Mouse (Mus musculus): ENCODE measurements at regions not wholly inside any gene's neighbourhood (a gene's known extent, or its start where the extent isn't known, plus 50 kb on each side); places are given as distances from the start of the nearest gene placed in this dataset.
"Not testable (repeated sequence)": the region's sequence is repeated elsewhere in the genome, so short reads cannot be mapped to it uniquely, and the experiment has no call there.

- no peak for DNase-seq (ENCODE audit: low spot score)
These were observed 94.9 kb downstream of the Plppr4 start for GRCm38 (mm10) chr3:117265790-117266189.

GRCm38 (mm10) chr3:117247833-117248232 is 112.8 kb downstream of the Plppr4 start:
- no peak for DNase-seq (ENCODE audit: low spot score)

GRCm38 (mm10) chr3:117241810-117242209 is 118.9 kb downstream of the Plppr4 start:
- no peak for DNase-seq (ENCODE audit: low spot score)

GRCm38 (mm10) chr3:117226616-117227015 is 134.1 kb downstream of the Plppr4 start:
- no peak for DNase-seq (ENCODE audit: low spot score)

- no peak for DNase-seq (ENCODE audit: low spot score)
These were observed 135.6 kb downstream of the Plppr4 start for GRCm38 (mm10) chr3:117225041-117225440.

- no peak for DNase-seq (ENCODE audit: low spot score)
These were observed 142.7 kb downstream of the Plppr4 start for GRCm38 (mm10) chr3:117217952-117218351.

GRCm38 (mm10) chr3:117191903-117192302 is 168.8 kb downstream of the Plppr4 start:
- no peak for DNase-seq (ENCODE audit: low spot score)

- no peak for DNase-seq (ENCODE audit: low spot score)
These were observed 171.7 kb downstream of the Plppr4 start for GRCm38 (mm10) chr3:117188782-117189500.

- no peak for DNase-seq (ENCODE audit: low spot score)
These were observed 177.0 kb downstream of the Plppr4 start for GRCm38 (mm10) chr3:117183654-117184184.

- no peak for DNase-seq (ENCODE audit: low spot score)
These were observed 190.9 kb downstream of the Plppr4 start for GRCm38 (mm10) chr3:117169740-117170139.

GRCm38 (mm10) chr3:117163046-117163445 is 194.3 kb upstream of the Palmd start:
- DNase-seq (ENCODE audit: low spot score): no peak

GRCm38 (mm10) chr3:117160689-117161088 is 191.9 kb upstream of the Palmd start:
- not testable (repeated sequence) for DNase-seq (ENCODE audit: low spot score)

GRCm38 (mm10) chr3:117155274-117155673 is 186.5 kb upstream of the Palmd start:
- no peak for DNase-seq (ENCODE audit: low spot score)

- no peak for DNase-seq (ENCODE audit: low spot score)
These were observed 184.3 kb upstream of the Palmd start for GRCm38 (mm10) chr3:117153011-117153473.

- no peak for DNase-seq (ENCODE audit: low spot score)
These were observed 183.6 kb upstream of the Palmd start for GRCm38 (mm10) chr3:117152414-117152813.

- no peak for DNase-seq (ENCODE audit: low spot score)
These were observed 178.6 kb upstream of the Palmd start for GRCm38 (mm10) chr3:117147414-117147813.

GRCm38 (mm10) chr3:117139835-117140234 is 171.0 kb upstream of the Palmd start:
- no peak for DNase-seq (ENCODE audit: low spot score)

GRCm38 (mm10) chr3:117138720-117139119 is 169.9 kb upstream of the Palmd start:
- DNase-seq (ENCODE audit: low spot score): no peak

GRCm38 (mm10) chr3:117132897-117133296 is 164.1 kb upstream of the Palmd start:
- DNase-seq (ENCODE audit: low spot score): no peak

- DNase-seq (ENCODE audit: low spot score): no peak
These were observed 153.4 kb upstream of the Palmd start for GRCm38 (mm10) chr3:117122211-117122610.

GRCm38 (mm10) chr3:117120086-117121055 is 151.6 kb upstream of the Palmd start:
- DNase-seq (ENCODE audit: low spot score): peak; percentile 19

GRCm38 (mm10) chr3:117119576-117119975 is 150.8 kb upstream of the Palmd start:
- DNase-seq (ENCODE audit: low spot score): peak; percentile 33

GRCm38 (mm10) chr3:117117838-117118237 is 149.1 kb upstream of the Palmd start:
- no peak for DNase-seq (ENCODE audit: low spot score)
